Mouse (Mus musculus): ENCODE results near the gene Urah.

Gene Urah

DNA sequence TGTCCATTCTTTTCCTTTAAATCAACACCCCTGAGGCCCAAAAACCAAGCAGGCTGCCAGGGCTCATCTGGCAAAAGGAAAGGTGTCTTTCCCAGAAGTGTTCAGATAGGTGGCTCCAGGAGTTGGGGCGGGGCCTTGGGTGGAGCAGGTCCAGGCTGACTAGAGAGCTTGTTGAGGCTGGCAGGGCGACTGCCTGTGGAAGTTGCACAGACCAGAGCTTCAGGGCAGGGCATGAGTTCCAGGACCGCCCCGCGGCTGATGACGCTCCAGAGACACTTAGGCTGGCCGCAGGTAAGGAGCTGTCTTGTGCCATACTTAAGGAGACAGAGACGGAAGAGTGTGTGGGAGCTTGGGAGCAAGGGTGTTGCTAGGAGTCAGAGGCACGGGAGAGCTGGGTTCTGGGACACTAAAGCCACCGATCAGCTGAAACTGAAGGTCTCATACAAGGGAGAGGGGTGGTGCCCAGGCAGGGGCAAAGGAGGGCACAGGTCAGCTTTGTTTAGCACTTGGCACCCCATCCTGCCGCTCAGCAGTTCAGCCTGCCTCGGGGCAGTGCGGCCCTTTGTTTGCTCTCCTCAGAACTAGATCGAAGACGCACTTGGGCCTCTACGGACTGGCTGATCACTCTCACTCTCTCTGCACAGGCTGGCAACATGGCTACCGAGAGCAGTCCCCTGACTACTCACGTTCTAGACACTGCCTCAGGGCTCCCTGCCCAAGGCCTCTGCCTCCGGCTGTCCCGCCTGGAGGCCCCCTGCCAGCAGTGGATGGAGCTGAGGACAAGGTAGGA, at the start of gene Urah:
Gene Urah (plus strand): TSS at position 51 of the 790 bp plus-strand sequence.
- DNase-seq (ENCODE audit: low read depth in 2 of 2, low spot score in 2 of 2) = no peak

DNA sequence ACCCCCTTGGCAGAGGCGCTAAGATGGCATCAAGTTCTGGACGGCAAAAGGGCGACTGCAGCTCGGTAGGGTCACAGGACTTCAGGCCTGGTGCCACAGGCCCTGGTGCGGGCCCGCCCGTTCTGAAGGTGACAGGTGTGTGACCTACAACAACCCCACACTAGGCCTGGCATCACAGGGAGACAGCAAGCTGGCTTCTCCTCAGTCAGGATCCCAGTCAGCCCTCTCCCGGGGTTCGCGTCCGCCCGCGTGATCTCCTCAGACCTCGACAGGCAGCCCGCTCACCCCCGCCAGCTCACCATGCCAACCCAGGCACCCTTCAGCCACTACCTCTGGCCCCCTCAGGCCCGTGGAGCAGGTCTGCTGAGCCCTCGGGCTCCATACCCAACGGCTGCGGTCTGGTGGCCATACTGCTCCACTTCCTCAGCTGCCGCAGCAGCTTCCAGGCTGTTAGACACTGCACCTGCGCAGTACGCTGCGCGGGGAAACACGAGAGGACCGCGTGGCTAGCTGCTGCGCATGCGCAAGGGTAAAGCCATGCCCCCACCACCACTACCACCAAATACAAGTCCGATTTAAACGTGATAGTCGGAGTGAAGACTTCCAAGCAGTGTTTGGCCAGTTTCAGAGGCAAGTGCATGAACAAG, 47.3 kb upstream of the Urah start, which contains the start of gene Syce1:
Gene Syce1 (minus strand): TSS at position 447 of the 647 bp plus-strand sequence.
- DNase-seq (ENCODE audit: low read depth in 2 of 2, low spot score in 2 of 2) = no peak

DNA sequence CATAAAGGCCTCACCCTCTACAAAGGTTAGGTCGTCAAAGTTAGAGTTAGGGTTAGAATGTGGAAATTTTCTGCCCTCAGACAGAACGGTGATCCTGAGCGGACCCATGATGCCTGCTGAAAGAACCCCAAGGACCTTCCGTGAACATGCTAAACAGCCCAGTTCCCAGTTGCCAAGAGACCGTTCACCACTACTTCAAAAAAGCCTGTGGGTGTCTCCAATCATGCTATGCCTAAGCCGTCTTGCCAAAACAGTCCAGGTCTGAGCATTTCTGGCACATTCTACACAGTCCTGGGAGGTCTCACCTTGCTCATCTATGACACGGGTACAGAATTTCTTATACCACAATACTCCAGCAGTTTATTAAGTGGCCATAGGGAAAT, 46.8 kb upstream of the Urah start:
- DNase-seq (ENCODE audit: low read depth in 2 of 2, low spot score in 2 of 2) = no peak

DNA sequence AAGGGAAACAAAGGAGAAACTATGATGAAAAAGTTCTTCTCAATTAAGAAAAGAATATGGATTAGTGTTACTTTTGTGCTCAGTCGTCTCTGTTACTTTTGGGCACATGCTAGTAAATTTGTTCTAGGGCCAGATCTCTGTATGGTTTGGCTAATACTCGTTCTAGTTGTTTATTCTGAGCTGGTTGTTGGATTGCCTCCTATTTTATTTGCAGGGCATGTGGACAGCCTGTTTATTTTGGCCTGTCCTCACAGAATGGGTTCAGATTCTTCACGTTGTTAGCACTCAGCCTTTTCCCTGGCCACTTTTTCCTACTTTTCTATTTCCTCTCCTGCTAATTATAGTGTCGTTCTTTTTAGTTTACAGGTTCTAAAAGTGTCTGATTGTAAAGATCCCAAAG, 41.3 kb upstream of the Urah start:
- no peak for DNase-seq (ENCODE audit: low read depth in 2 of 2, low spot score in 2 of 2)

DNA sequence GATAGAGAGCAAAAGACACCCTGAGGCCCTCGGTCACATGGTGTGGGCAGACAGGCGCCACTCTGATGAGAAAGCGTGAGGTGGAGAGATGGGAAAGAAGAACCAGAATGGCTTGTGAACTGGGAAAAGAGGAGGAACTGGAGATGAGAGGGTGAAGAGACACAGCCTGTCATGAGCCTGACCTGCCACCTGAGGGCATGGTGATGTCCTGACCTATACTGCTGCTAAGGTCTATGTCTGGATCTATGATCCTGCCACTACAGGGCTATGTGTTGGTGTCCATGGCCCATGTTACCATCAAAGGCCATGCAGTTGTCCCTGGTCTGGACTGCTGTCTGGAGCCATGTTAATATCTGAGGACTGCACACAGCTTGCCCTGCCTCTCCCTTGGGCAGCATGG, 37.2 kb upstream of the Urah start:
- DNase-seq (ENCODE audit: low read depth in 2 of 2, low spot score in 2 of 2) = no peak

DNA sequence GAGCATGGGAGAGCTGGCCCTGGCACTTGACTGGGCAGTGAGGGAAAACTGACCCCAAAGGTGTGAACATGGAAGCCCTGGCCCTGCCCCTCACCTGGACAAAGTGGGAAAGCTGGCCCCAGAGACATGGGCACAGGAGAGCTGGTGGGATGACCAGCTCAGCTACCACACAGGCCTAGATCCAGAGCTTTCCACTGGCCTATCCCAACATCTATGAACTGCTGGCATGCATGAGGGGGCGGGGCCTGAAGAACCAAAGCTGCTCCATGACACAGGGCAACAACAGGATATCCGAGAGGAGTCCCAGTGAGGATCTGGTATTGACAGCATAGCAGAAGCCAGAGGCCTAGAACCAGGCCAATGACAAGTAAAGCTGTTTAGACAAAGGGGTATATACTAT, 36.6 kb upstream of the Urah start:
- DNase-seq (ENCODE audit: low read depth in 2 of 2, low spot score in 2 of 2) = no peak

DNA sequence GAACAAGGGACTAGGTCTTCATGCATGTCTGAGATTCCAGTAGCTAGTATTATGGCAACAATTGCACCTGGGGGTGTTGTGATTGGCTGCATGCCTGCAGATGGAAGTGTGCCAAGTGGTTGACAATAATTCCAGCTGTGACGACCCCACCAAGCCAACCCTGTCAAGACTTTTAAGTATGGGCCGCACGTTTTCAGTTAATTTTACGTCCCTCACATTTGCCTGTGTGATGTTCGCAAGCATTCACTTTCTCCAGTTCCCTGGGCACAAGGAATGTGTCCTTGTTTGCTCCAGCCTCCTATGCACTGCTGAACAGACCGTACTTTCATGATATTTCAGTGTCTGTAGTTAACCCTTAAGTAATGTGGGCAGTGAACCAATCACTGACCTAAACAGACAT, 32.2 kb upstream of the Urah start:
- DNase-seq (ENCODE audit: low read depth in 2 of 2, low spot score in 2 of 2) = no peak

DNA sequence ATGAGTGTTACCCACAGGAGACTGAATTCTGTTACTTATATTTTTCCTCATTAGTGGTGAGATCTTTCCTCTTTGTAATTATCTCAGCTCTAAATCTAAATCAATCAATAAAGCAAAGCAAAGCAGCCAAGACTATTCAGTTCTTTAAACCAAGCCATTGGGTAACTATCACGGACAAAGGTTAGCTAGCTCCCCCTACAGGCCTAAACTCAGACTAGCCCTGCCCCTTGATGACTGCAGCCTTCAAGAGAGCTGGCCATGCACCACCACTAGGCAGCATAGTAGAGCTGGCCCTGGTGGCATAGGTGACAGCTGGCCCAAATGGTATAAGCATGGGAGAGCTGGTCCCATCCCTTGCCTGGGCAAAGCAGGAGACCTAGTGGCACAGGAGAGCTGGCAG, 29.1 kb upstream of the Urah start:
- peak in 1 of 2 experiments; percentile 31 for DNase-seq (ENCODE audit: low read depth in 2 of 2, low spot score in 2 of 2)

DNA sequence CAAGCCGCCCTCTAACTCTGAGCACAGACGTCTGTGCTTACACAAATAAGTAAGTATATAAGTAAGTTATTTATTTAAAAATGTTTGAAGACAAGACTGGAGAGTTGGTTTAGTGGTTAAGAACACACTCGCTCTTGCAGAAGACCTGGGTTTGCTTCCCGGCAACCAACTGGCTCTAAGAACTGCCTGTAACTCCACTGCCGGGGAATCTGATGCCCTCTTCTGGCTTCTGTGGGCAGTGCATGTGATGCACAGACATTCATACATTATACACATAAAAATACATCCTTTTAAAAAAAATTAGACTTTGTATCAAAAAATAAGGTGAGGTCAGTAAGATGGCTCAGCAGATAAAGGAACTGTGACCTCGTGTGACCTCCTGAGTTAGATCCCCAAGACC, 24.3 kb upstream of the Urah start:
- DNase-seq (ENCODE audit: low read depth in 2 of 2, low spot score in 2 of 2) = no peak

DNA sequence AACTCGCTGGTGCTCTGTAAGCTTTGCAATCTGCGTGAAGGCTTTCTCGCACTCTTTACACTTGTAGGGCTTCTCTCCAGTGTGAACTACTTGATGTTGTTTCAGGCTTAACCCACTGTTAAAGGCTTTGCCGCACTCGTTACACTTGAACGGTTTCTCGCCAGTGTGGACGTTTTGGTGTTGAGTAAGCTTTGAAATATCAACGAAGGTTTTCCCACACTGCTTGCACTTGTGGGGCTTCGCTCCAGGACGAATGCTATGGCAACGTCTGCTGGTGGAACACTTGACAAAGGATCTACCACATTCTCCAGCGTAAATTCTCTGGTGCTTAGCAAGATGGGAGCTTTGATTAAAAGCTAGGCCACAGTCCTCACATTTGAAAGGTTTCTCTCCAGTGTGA, 23.1 kb upstream of the Urah start:
- no peak for DNase-seq (ENCODE audit: low read depth in 2 of 2, low spot score in 2 of 2)

DNA sequence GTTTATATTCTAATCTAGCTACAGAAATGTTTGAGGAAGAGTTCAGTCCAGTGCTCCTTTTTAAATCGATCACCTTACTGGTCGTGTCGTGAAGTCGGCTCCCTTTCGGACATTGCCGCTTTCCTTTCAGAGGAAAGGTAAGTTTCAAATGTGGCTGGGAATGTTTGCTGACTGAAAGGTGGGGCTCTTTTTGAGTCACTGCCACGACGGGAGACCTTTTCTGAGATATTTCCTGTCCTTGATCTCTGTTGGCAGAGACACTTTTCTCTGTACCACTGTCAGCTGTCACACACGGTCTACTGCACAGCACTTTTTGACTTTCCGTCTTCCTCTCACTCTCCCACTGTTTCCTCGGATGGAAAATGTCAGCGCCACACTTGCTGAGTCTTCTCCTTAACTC, 22.0 kb upstream of the Urah start:
- DNase-seq (ENCODE audit: low read depth in 2 of 2, low spot score in 2 of 2) = no peak

DNA sequence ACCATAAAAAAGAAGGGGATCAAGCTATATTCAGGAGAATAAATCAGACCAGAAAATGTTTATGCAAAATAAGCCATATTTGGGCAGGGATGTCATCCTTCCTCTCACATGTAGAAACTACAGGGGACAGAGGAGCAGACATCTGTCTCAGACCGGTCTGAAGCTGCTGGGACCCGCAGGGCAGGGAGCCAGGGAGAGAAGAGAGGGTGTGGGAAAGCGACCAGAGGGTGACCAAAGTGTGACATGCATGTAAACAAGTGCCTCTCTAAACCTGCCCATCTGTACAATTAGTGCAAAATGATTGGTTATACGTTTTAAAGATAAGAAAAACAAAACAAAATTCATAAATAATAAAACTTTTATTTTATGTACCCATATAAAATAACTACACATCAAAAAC, 14.6 kb upstream of the Urah start:
- DNase-seq (ENCODE audit: low read depth in 2 of 2, low spot score in 2 of 2) = no peak

DNA sequence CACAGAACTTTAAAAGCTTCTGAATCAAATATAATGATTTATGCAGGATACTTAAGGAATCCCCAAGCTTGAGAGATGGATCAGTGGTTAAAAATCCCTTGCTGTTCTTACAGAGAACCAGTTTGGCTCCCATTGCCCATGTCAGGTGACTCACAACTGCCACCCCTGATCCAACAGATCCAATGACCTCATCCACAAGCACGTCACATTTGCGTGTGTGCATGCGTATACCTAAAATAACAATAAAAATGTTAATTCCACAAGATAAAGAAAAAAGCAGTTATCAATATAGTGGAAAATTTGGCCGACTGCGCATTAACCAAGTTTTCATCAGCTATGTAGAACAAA, 13.5 kb upstream of the Urah start:
- DNase-seq (ENCODE audit: low read depth in 2 of 2, low spot score in 2 of 2) = no peak

DNA sequence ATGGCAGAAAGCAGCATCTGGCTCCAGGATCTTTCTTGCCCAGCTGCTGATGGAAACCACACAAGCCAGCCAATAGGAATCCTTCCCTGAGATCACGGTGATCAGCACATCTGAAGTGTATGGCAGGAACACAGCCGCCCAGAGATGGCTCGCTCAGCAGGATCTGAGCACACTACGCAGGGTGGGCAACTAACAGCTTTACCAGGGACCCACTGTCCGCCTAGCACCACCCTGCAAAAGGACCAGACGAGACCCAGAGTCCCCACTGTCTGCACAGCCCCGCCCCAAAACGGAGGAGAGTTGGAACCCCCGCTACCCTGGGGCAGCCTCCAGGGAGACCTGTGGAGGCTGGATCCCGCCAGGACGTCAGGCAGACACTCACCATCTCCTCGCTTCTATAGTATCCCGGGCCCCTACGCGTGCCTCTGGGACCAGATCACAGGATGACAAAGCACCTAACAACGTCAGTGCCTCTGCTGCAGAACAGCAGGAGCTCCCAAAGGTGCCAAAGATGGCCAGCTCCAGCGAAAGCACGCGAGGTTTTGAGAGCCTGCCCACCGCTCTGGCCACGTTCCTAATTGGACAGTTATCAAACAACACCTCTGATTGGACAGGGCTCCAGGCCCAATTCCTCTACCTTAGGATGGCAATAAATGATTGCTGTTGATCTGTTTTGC, 13.0 kb upstream of the Urah start, which contains the start of gene Zfp941:
Gene Zfp941 (minus strand): TSS at position 526 of the 677 bp plus-strand sequence.
- no peak for DNase-seq (ENCODE audit: low read depth in 2 of 2, low spot score in 2 of 2)

DNA sequence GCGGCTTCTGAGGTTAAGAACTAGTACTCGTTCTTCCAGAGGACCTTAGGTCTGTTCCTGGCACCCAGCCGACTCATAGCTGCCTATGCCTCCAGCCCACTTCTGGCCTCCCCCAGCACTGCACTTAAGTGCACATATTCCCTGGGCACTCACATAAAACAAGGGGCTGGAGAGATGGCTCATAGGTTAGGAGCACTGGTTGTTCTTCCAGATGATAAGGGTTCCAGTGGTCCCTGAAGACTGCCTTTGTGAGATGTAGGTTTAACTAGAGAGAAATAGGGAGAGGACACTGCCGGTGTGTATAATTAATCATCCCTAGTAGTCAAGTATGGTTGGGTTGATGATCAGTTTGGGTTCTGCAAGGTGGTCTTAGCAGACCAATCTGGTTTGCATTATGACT, 12.1 kb upstream of the Urah start:
- no peak for DNase-seq (ENCODE audit: low read depth in 2 of 2, low spot score in 2 of 2)

DNA sequence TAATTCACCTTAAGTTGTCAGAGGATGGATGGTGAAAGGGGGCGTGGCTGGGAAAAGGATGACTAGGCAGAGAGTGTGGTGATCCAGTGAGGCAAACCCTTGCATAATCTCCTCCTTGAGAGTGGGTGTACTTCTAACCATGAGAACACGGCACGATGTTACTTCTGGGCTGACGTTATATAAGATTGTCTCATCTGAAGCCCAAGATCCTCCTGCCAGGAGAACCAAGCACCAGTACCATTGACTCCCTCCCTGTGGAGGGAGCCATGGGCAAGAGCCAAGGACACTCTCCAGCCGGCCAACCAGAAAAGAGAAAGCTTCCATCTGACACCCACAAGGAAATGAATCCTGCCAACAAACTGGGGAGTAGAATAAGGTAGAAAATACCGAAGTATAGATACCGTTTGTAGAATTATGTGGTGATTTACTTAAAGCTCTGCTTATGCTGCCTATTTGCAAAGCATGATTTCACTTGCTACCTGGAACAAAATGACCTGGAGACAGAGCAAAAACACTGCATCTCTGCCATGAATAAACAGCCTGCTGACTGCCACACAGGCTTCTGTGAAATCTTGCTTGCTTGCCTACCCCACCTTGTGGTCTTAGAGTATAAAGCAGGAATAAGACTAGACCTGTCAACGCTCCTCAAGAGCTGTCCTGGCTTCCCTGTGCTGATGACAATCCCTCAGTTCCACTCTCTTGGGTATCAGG, 6.5 kb upstream of the Urah start:
- no peak for DNase-seq (ENCODE audit: low read depth in 2 of 2, low spot score in 2 of 2)

DNA sequence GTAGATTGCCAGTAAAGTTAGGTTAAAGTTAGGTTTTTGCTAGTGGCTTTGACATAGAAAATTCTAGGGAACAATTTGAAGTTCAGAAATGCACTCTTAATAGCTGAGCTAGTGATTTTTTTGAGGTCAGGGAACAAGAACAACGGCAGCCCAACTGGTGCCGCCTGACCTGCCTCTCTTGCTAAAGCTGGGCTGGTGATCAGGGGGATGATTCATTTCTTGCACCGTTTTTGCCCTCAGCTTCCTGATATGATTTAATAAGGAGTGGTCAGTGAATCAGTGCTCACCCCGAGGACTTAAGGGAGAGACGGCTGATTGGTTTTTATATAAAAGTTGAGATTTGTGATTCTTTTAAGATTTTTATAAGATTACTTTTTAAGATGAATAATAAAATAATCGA, 3.4 kb upstream of the Urah start:
- DNase-seq (ENCODE audit: low read depth in 2 of 2, low spot score in 2 of 2) = no peak

DNA sequence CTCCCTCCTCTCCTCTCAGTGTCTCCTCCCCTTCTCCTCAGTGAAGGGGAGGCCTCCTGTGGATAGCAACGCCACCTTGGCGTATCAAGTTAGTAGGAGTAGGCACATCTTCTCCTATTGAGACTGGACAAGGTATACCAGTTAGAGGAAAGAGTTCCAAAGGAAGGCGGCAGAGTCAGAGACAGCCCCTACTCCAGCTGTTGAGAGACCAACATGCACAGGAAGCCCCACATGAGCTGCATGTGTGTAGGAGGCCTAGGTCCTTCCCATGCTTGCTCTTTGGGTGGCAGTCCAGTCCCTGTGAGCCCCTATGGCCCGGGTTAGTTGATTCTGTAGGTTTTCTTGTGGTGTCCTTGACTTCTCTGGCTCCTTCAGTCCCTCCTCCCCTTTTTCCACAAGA, 1.5 kb upstream of the Urah start:
- no peak for DNase-seq (ENCODE audit: low read depth in 2 of 2, low spot score in 2 of 2)

DNA sequence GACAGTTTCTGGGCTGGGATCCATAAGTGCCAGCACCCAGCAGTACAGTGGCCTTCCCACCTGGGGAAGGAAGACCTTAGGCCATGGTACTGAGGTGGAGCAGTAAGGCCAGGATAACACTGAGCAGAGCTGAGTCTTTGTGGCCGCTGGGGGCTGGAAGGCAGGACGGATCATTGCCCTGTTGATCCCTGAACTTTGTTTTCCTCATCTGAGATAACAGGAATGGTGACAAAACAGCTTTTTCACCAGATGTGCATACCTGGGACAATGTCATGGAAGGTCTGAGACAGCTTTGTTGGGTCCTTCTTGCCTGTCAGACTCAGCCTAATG, 905 bp downstream of the Urah start:
- DNase-seq (ENCODE audit: low read depth in 2 of 2, low spot score in 2 of 2) = no peak

DNA sequence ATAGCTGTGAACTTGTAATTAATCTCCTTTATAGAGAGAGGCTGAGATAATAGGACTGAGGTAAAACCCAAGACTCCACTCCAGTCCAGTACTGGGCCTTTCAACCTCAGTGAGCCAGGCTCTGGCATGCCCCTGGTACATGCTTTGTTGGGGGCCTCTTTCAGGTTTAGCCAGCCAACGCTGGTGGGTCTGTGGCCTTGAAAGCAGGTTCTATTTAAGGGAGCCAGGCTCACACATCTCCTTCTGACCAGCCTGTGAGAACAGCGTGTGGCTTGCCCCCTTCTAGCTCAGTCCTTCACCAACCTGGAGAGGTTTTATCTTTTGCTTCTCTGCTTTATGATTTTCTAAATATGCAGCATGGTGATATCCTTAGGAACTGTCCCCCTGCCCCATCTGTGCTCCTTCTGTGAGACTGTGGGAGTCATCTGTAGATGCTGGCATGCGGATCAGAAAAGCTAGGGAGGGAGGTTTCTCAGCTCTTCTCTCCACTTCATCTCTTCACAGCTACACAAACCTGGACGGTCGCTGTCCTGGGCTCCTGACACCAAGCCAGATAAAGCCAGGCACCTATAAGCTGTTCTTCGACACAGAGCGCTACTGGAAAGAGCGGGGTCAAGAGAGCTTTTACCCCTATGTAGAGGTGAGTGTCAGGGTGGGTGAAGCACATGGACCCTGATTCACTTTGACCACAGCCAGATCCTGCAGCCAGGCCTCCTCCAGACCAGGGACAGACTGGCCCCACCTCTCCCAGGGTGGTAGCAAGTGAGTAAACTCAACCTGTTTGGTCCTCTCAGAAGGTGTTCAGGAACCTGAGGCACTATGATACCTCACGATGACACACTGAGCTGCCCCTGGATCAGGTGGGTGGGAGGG, 1.7 kb downstream of the Urah start:
- no peak for DNase-seq (ENCODE audit: low read depth in 2 of 2, low spot score in 2 of 2)

DNA sequence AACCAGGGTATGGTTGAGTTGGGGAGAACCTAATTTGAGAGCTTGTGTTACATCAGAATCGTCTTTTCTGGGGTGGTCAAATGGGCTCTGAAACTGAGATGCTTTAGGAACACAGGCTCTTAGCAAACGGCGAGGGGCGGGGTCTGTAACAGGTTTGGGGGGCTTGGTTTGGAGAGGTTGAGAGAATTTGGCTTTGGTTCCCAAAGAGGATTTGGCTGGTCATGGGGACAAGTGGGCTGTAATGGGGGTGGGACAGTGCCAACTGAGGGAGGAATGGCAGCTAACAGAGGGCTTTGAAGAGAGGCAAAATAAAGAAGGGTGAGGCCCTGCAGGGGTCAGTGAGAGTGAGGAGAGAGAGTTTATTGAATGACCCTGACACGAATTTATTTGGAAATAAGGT, 4.7 kb downstream of the Urah start:
- no peak for DNase-seq (ENCODE audit: low read depth in 2 of 2, low spot score in 2 of 2)

Data from CD8-positive naive resting alpha-beta T cell, adult 2 months (primary cell).